Mouse (Mus musculus): ENCODE data around the gene Ppp3r2. TPM values are rescaled to one million over a fixed set of nuclear protein-coding genes. Genes with fewer than 3 reads are reported as not detected.

Ppp3r2 gene
- total and polyA plus RNA-seq, 3 experiments = not detected

DNA sequence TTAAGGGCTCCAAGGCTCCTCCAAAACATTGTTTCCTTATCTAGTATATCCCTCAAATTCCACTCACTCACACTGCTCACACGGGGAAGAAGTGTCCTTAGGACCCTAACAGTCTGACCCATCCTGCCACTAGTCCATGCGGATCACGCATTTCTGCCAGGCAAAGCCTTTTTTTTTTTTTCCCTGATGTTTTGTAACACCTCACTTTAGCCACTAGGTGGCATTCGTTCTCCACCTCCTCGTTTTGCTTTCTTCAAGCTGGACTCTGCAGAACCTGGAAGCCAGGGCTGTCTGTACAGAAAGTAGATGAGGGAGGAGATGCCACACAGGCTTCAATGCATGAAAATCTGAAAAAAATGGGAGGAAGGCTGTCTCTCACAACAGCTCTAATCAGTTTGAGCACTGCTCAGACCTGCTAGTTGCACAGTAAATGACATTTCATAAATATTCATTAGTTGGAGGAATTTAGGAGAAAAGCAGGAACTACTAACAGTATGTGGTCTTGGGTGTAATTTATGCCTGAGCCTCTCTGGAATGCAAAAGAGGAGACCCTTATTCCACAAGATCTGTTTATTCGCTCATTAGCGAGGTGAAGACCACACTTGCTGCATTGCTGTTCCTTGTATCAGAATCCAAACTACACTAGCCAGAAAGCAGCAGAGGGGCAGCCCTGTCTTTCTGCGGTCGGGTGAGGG, 6.9 kb upstream of the Ppp3r2 start:
- peak; percentile 93 for TF ChIP-seq RAD21 (IDR thresholded peaks at IDR 0.05; ENCODE audit: low read depth, low read length)
- TF ChIP-seq POLR2A (IDR thresholded peaks at IDR 0.05; ENCODE audit: low read depth, low read length) = no peak
- no peak for TF ChIP-seq ELF1 (IDR thresholded peaks at IDR 0.05; ENCODE audit: low read depth, low read length)
- TF ChIP-seq ZNF384 (IDR thresholded peaks at IDR 0.05; ENCODE audit: low read depth, low read length) = peak; percentile 96
- TF ChIP-seq ETS1 (conservative IDR thresholded peaks at IDR 0.05; ENCODE audit: low read depth, low read length) = no peak
- no peak for TF ChIP-seq RCOR1 (conservative IDR thresholded peaks at IDR 0.05; ENCODE audit: low read depth, low read length)
- peak; percentile 79 to 86 for TF ChIP-seq CTCF (conservative IDR thresholded peaks at IDR 0.05 in 1 of 2, IDR thresholded peaks at IDR 0.05 in 1 of 2; ENCODE audit: low read depth in 2 of 2, low read length in 2 of 2)
- TF ChIP-seq KAT2A (IDR thresholded peaks at IDR 0.05; ENCODE audit: insufficient replicate concordance, low read length) = no peak
- TF ChIP-seq SMC3 (IDR thresholded peaks at IDR 0.05; ENCODE audit: low read depth, low read length) = peak; percentile 85
- TF ChIP-seq ZC3H11A (IDR thresholded peaks at IDR 0.05; ENCODE audit: low read depth, low read length) = peak; percentile 51
- no peaks in the 10 kb centered on the region for H3K36me3 ChIP-seq (replicated peaks in 1 of 2; ENCODE audit: control insufficient read depth in 1 of 2, insufficient read depth in 1 of 2, low read length in 1 of 2)
- H3K9ac ChIP-seq (ENCODE audit: insufficient read depth, low read depth) = no peak overlapping the region
- H3K4me2 ChIP-seq (ENCODE audit: insufficient read depth, low read depth, poor library complexity, severe bottlenecking) = no peak overlapping the region
- no peaks in the 10 kb centered on the region for H3K4me1 ChIP-seq (ENCODE audit: control insufficient read depth in 1 of 2, insufficient read depth in 2 of 2)
- no peak overlapping the region for H3K4me3 ChIP-seq (replicated peaks in 1 of 3; ENCODE audit: low read depth in 2 of 3, low read length in 2 of 3, poor library complexity in 1 of 3)
- H3K27ac ChIP-seq (ENCODE audit: insufficient read depth, low read depth) = no peak overlapping the region
- no peaks in the 10 kb centered on the region for H3K9me3 ChIP-seq (replicated peaks; ENCODE audit: low read length)
- in situ Hi-C loops (cut with MboI; ENCODE audit: low pct_ligation_motif_present, low pct_unique_long_range_greater_than_20kb, low sequenced_read_pairs) = no loop called here
- H3K27me3 ChIP-seq (replicated peaks) = no peaks in the 10 kb centered on the region
- no peaks in the 10 kb centered on the region for H3K79me2 ChIP-seq (replicated peaks; ENCODE audit: control insufficient read depth, extremely low read depth, insufficient read depth, poor library complexity, severe bottlenecking)
- dilution Hi-C loops (cut with MboI; ENCODE audit: extremely low pct_ligation_motif_present, extremely low pct_unique_long_range_greater_than_20kb, low sequenced_read_pairs) = no loop called here
- peak; percentile 62 for DNase-seq (ENCODE audit: extremely low read depth)

DNA sequence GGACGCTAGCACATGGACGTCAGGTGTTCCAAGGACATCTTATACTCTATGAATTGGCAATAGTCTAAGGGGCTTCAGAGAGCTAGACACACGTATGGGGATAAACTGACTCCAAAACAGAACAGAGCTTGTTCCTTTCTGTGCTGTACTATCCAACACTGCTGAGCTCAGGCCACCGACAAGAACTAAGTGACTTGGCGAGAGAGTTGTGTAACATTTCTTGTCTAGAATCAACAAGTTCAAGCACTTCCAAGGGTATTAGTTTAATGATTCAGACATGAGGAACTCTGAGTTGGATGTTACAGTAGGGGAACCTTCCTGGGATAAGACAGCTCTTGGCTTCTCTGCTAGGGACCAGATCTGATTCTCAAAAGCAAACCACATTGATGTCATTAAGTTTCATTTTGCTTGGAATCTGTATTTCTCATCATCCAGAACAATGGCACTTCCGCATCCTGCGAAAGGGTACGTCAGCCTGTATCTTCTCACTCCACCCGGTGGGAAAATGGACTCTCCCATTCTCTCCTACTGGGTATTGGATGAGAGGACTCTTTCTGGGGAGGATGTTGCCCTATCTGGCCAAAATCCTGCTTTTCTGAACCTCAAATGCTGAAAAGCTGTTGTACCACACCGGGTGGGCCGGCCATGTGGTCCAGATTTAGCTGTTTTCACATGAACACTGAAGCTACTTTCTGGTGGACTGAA, 1.5 kb downstream of the Ppp3r2 start:
- no peak overlapping the region for H3K27ac ChIP-seq (ENCODE audit: insufficient read depth, low read depth)
- no peak overlapping the region for H3K4me2 ChIP-seq (ENCODE audit: insufficient read depth, low read depth, poor library complexity, severe bottlenecking)
- in situ Hi-C loops (cut with MboI; ENCODE audit: low pct_ligation_motif_present, low pct_unique_long_range_greater_than_20kb, low sequenced_read_pairs) = no loop called here
- no peak for DNase-seq (ENCODE audit: extremely low read depth)
- no peaks in the 10 kb centered on the region for H3K27me3 ChIP-seq (replicated peaks)
- H3K9ac ChIP-seq (ENCODE audit: insufficient read depth, low read depth) = no peak overlapping the region
- no peaks in the 10 kb centered on the region for H3K36me3 ChIP-seq (replicated peaks in 1 of 2; ENCODE audit: control insufficient read depth in 1 of 2, insufficient read depth in 1 of 2, low read length in 1 of 2)
- H3K4me3 ChIP-seq (replicated peaks in 1 of 3; ENCODE audit: low read depth in 2 of 3, low read length in 2 of 3, poor library complexity in 1 of 3) = no peak overlapping the region
- H3K9me3 ChIP-seq (replicated peaks; ENCODE audit: low read length) = no peaks in the 10 kb centered on the region
- H3K79me2 ChIP-seq (replicated peaks; ENCODE audit: control insufficient read depth, extremely low read depth, insufficient read depth, poor library complexity, severe bottlenecking) = no peaks in the 10 kb centered on the region
- H3K4me1 ChIP-seq (ENCODE audit: control insufficient read depth in 1 of 2, insufficient read depth in 2 of 2) = 0 out of 4 replicates have a peak, but pooled peaks cover 0 to 2% of the 10 kb centered on the region in 2 experiments
- dilution Hi-C loops (cut with MboI; ENCODE audit: extremely low pct_ligation_motif_present, extremely low pct_unique_long_range_greater_than_20kb, low sequenced_read_pairs) = no loop called here
- no peak for TF ChIP-seq RAD21 (IDR thresholded peaks at IDR 0.05; ENCODE audit: low read depth, low read length)
- no peak for TF ChIP-seq MAFK (IDR thresholded peaks at IDR 0.05; ENCODE audit: insufficient replicate concordance, low read length)
- no peak for TF ChIP-seq NRF1 (IDR thresholded peaks at IDR 0.05; ENCODE audit: low read depth, low read length)
- no peak for TF ChIP-seq JUND (conservative IDR thresholded peaks at IDR 0.05; ENCODE audit: low read depth, low read length)
- TF ChIP-seq TCF12 (IDR thresholded peaks at IDR 0.05; ENCODE audit: low read depth, low read length) = no peak
- no peak for TF ChIP-seq CHD1 (IDR thresholded peaks at IDR 0.05; ENCODE audit: low read depth, low read length)
- TF ChIP-seq ZKSCAN1 (IDR thresholded peaks at IDR 0.05; ENCODE audit: borderline replicate concordance, low read depth, low read length) = no peak
